Mouse (Mus musculus) bone marrow, adult 2 months (tissue): ENCODE data around the gene Prkacb. TPM values are rescaled to one million over a fixed set of nuclear protein-coding genes. Genes with fewer than 3 reads are reported as not detected.

Experiments
- H3K27ac ChIP-seq: fragments of 200-500 bp; 2 replicates; pipeline ENCODE4 v1.5.1; 2012; ENCODE audit warnings: low read depth, mild to moderate bottlenecking, control low read depth, inconsistent platforms, low read length; ENCODE audit not compliant: control insufficient read depth, poor library complexity, insufficient read depth
- H3K4me1 ChIP-seq: fragments of 200-500 bp; 2 replicates; pipeline ENCODE4 v1.6.1; 2011; ENCODE audit warnings: low read length; ENCODE audit not compliant: control insufficient read depth, insufficient read depth
- H3K4me3 ChIP-seq: fragments of 200-500 bp; replicated peaks from 2 replicates; pipeline ENCODE3; 2011; ENCODE audit warnings: mild to moderate bottlenecking, low read depth, low read length, control low read depth; ENCODE audit not compliant: control insufficient read depth
- CTCF ChIP-seq: fragments of 200-500 bp; IDR thresholded peaks from 2 replicates; pipeline ENCODE4 v1.5.1; 2011; ENCODE audit warnings: low read length, control low read depth; ENCODE audit not compliant: control insufficient read depth, insufficient read depth
- POLR2A ChIP-seq: fragments of 200-500 bp; IDR thresholded peaks from 2 replicates; pipeline ENCODE4 v1.6.1; 2011; ENCODE audit warnings: low read depth, mild to moderate bottlenecking, control low read depth, low read length, borderline replicate concordance; ENCODE audit not compliant: control insufficient read depth
- WGBS: fragments of 180-500 bp; shearing (Covaris S2); methylation state at CpG from one replicate; pipeline ENCODE4 v1.1.7; 2018; 5-methylcytosine and 5-hydroxymethylcytosine counted together
- polyA plus RNA-seq: library from polyadenylated mRNA; stranded (reverse); fragments of >200 nt; gene quantifications from 2 replicates; pipeline ENCODE4 v1.2.4, GENCODE M21; 2011; ENCODE audit warnings: low replicate concordance; ENCODE audit not compliant: missing spikeins, insufficient read depth, insufficient read length

Prkacb gene
- polyA plus RNA-seq, 1 experiment: 11.9 TPM

GRCm38 (mm10) chr3:146704099-146704498 lies 108.7 kb downstream of the Prkacb start:
- H3K4me1 ChIP-seq: peaks cover 3% of the 10 kb centered on the region
- TF ChIP-seq POLR2A: no peak
- TF ChIP-seq CTCF: no peak
- WGBS: 82% methylated on average over 4 of the region's 4 CpGs
- H3K4me3 ChIP-seq: no peak overlapping the region
- H3K27ac ChIP-seq: no peak overlapping the region

GRCm38 (mm10) chr3:146700051-146700450 lies 112.7 kb downstream of the Prkacb start:
- WGBS: 68% methylated on average over 11 of the region's 11 CpGs
- no peak overlapping the region for H3K27ac ChIP-seq
- no peak for TF ChIP-seq CTCF
- TF ChIP-seq POLR2A: no peak
- H3K4me1 ChIP-seq: peaks cover 3% of the 10 kb centered on the region
- H3K4me3 ChIP-seq: no peak overlapping the region

- Histone ChIP-seq H3K4me1 (peaks cover 3% of the 10 kb centered on the region), H3K27ac (no peak overlapping the region), H3K4me3 (no peak overlapping the region)
- TF ChIP-seq POLR2A (no peak), CTCF (no peak)
- 63% methylated on average over 11 of the region's 11 CpGs for WGBS
These were observed 113.8 kb downstream of the Prkacb start for GRCm38 (mm10) chr3:146698982-146699381.

DNA sequence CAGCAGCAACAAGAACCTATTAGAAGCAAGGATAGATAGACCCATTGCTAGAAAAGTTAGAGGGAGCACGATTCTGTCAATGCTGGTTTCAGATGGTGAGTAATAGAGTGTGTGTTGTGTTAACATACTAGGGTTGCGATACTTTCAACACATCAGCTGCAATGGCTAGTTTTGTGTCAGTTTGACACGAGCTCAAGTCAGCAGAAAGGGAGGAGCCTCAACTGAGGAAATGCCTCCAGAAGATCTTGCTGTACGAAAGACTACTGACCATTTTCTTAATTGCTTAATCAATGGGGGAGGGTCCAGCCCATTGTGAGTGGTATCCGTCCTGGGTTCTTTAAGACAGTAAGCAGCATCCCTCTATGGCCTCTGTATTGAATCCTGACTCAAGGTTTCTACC lies 120.2 kb downstream of the Prkacb start:
- TF ChIP-seq POLR2A (no peak), CTCF (no peak)
- WGBS: 41% methylated on average over 5 of the region's 5 CpGs
- no peak overlapping the region for H3K27ac ChIP-seq
- H3K4me1 ChIP-seq: no peaks in the 10 kb centered on the region; the same call in 1 of the 2 replicates
- no peak overlapping the region for H3K4me3 ChIP-seq

GRCm38 (mm10) chr3:146687121-146687725 lies 125.6 kb downstream of the Prkacb start:
- Histone ChIP-seq H3K4me1 (peaks cover 2% of the 10 kb centered on the region), H3K4me3 (no peak overlapping the region), H3K27ac (no peak overlapping the region)
- WGBS: 44% methylated on average over 4 of the region's 4 CpGs
- TF ChIP-seq POLR2A (no peak), CTCF (no peak)

GRCm38 (mm10) chr3:146686428-146686827 lies 126.4 kb downstream of the Prkacb start:
- H3K4me1 ChIP-seq: peaks cover 2% of the 10 kb centered on the region
- WGBS: 46% methylated on average over 8 of the region's 8 CpGs

DNA sequence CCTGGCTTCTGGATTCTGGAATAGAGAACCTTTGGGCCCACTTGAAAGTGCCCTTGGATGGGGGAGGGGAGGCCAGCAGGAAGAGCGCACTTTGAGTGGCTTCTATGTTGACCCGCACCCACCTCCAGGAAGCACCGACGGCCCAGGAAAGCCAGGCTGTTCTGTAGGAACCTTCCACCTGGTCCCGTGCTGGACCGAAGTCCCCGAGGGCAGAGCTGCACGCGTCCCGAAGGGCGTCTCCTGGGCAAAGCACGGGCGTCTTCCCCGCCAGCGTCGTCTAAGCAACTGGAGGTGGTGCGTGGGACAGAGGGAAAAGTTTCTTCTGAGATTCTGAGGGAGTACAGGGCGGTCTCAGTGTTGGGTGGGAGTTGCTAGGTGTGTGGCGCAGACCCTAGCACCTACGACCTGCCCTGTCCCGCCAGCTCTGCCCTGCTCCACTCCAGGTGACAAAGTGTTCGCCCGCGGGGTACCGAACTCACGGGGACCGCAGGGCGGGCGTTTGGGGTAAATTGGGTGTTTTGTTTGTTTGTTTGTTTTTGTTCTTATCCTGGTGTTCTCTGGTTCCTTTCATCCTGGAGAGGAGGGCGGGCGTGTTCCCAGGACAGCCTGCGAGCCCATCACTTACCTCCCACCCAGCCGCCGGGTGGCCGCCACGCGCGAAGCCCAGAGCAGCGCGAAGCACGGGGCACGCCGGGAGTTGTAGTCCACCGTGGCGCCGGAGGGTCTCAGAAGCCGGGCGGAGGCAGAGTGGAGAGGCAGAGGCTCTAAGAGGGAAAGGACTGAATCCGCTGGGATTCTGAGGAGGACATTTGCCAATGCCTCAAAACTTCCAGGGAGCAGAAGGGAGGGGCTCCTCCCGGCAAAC lies 127.7 kb downstream of the Prkacb start, which contains the start of gene Samd13:
Gene Samd13, minus strand, starts transcription at position 782 of the 865 bp plus-strand sequence.
- peaks cover 2% of the 10 kb centered on the region for H3K4me1 ChIP-seq
- H3K27ac ChIP-seq: no peak within 1 kb of the TSS
- TF ChIP-seq POLR2A (no peak), CTCF (no peak)
- 4% methylated on average over 50 of the region's 50 CpGs for WGBS
- H3K4me3 ChIP-seq: peak within 1 kb of the TSS; percentile 59

More at GRCm38 (mm10) chr3:146686428-146686827, 126.4 kb downstream of the Prkacb start:
- H3K4me3 ChIP-seq: no peak overlapping the region
- TF ChIP-seq CTCF (no peak), POLR2A (no peak)
- no peak overlapping the region for H3K27ac ChIP-seq

DNA sequence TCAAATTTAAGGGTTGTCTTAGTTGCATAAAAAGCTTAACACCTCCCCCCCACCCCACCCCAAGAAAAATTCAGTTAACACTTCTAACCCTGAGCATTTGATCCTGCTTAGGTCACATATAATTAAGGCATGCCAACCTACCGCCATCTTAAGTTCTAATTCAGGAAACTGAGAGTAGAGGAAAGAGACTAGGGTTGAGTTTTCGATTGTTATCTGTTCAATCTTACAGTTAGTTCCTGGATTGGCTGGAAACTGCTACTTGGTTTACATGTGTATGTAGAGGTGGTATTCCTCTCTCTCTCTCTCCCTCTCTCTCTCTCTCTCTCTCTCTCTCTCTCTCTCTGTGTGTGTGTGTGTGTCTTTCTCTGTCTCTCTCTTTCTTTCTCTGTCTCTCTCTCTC lies 129.7 kb downstream of the Prkacb start:
- WGBS: 36% methylated on average over 2 of the region's 2 CpGs
- peaks cover 2% of the 10 kb centered on the region for H3K4me1 ChIP-seq
- TF ChIP-seq CTCF (no peak), POLR2A (no peak)

More for the DNA sequence above, 129.7 kb downstream of the Prkacb start:
- H3K27ac ChIP-seq: no peak overlapping the region
- H3K4me3 ChIP-seq: no peak overlapping the region
